Mouse (Mus musculus): Measurements from ENCODE around the gene Rsad1.

Gene Rsad1

GRCm38 (mm10) chr11:94548888-94549690, at the start of gene Rsad1:
Rsad1 (minus strand) TSS chr11:94549255.
- in situ Hi-C loops (cut with MboI; ENCODE audit: unreplicated experiment in 2 of 2): no loop called here

- in situ Hi-C loops (cut with MboI; ENCODE audit: unreplicated experiment in 2 of 2): no loop called here
Observed at GRCm38 (mm10) chr11:94598437-94599120, 49.5 kb upstream of the Rsad1 start.

- in situ Hi-C loops (cut with MboI; ENCODE audit: unreplicated experiment in 2 of 2): no loop called here
Observed at GRCm38 (mm10) chr11:94597319-94597718, 48.3 kb upstream of the Rsad1 start.

- in situ Hi-C loops (cut with MboI; ENCODE audit: unreplicated experiment in 2 of 2): no loop called here
Observed at GRCm38 (mm10) chr11:94596311-94596852, 47.3 kb upstream of the Rsad1 start.

GRCm38 (mm10) chr11:94587511-94587910, 38.5 kb upstream of the Rsad1 start:
- in situ Hi-C loops (cut with MboI; ENCODE audit: unreplicated experiment in 2 of 2): loop anchor here in 1 of 2 experiments (5.0 kb wide), 1 partner anchor 35 kb away; no protein-coding TSS in a partner anchor

GRCm38 (mm10) chr11:94585091-94585490, 36.0 kb upstream of the Rsad1 start:
- in situ Hi-C loops (cut with MboI; ENCODE audit: unreplicated experiment in 2 of 2): loop anchor here in 1 of 2 experiments (5.0 kb wide), 1 partner anchor 37 kb away; no protein-coding TSS in a partner anchor

- in situ Hi-C loops (cut with MboI; ENCODE audit: unreplicated experiment in 2 of 2): no loop called here
Observed at GRCm38 (mm10) chr11:94580111-94580740, 31.2 kb upstream of the Rsad1 start.

GRCm38 (mm10) chr11:94576361-94576760, 27.3 kb upstream of the Rsad1 start:
- in situ Hi-C loops (cut with MboI; ENCODE audit: unreplicated experiment in 2 of 2): no loop called here

GRCm38 (mm10) chr11:94575036-94575435, 26.0 kb upstream of the Rsad1 start:
- in situ Hi-C loops (cut with MboI; ENCODE audit: unreplicated experiment in 2 of 2): no loop called here

- in situ Hi-C loops (cut with MboI; ENCODE audit: unreplicated experiment in 2 of 2): no loop called here
Observed at GRCm38 (mm10) chr11:94574560-94574959, 25.5 kb upstream of the Rsad1 start.

- in situ Hi-C loops (cut with MboI; ENCODE audit: unreplicated experiment in 2 of 2): no loop called here
Observed at GRCm38 (mm10) chr11:94571850-94572249, 22.8 kb upstream of the Rsad1 start.

GRCm38 (mm10) chr11:94570612-94571011, 21.6 kb upstream of the Rsad1 start:
- in situ Hi-C loops (cut with MboI; ENCODE audit: unreplicated experiment in 2 of 2): no loop called here

GRCm38 (mm10) chr11:94567326-94567725, 18.3 kb upstream of the Rsad1 start:
- in situ Hi-C loops (cut with MboI; ENCODE audit: unreplicated experiment in 2 of 2): no loop called here

- in situ Hi-C loops (cut with MboI; ENCODE audit: unreplicated experiment in 2 of 2): no loop called here
Observed at GRCm38 (mm10) chr11:94566534-94566933, 17.5 kb upstream of the Rsad1 start.

- in situ Hi-C loops (cut with MboI; ENCODE audit: unreplicated experiment in 2 of 2): no loop called here
Observed at GRCm38 (mm10) chr11:94565151-94565479, 16.1 kb upstream of the Rsad1 start.

- in situ Hi-C loops (cut with MboI; ENCODE audit: unreplicated experiment in 2 of 2): no loop called here
Observed at GRCm38 (mm10) chr11:94564437-94565150, 15.5 kb upstream of the Rsad1 start, which contains the start of gene Chad. Chad (plus strand) TSS chr11:94565047.

- in situ Hi-C loops (cut with MboI; ENCODE audit: unreplicated experiment in 2 of 2): no loop called here
Observed at GRCm38 (mm10) chr11:94563821-94564220, 14.8 kb upstream of the Rsad1 start.

GRCm38 (mm10) chr11:94563383-94563782, 14.3 kb upstream of the Rsad1 start:
- in situ Hi-C loops (cut with MboI; ENCODE audit: unreplicated experiment in 2 of 2): no loop called here

- in situ Hi-C loops (cut with MboI; ENCODE audit: unreplicated experiment in 2 of 2): no loop called here
Observed at GRCm38 (mm10) chr11:94558226-94558625, 9.2 kb upstream of the Rsad1 start.

GRCm38 (mm10) chr11:94550442-94550744, 1.3 kb upstream of the Rsad1 start:
- in situ Hi-C loops (cut with MboI; ENCODE audit: unreplicated experiment in 2 of 2): loop anchor here (5.0 kb wide), 2 partner anchors 67 to 87 kb away; no protein-coding TSS in a partner anchor

All from v-Abl transformed pro-B cells (cell line).